Mouse (Mus musculus): Measurements from ENCODE around the gene Slc5a4b. TPM values are rescaled to one million over a fixed set of nuclear protein-coding genes. Genes with fewer than 3 reads are reported as not detected.

Gene Slc5a4b
- total RNA-seq, 2 experiments from 2014 or later = 0.09 TPM; not detected in 1

Small RNA genes lying within 50 kb of the gene (microRNA-seq; reads per million reads assigned to microRNA genes)
- 0 reads per million in 2 experiments for gene Mir6409

Other genes starting within 250 kb of the Slc5a4b start
- gene Derl3, start 217.5 kb downstream of the Slc5a4b start, total RNA-seq (2021) = 1 to 10 TPM; 2.0 to 2.1 TPM
- gene Smarcb1, start 189.3 kb downstream of the Slc5a4b start, total RNA-seq (2021) = 10 to 100 TPM; 80.6 to 84.5 TPM
- 100 to 1,000 TPM; 286 to 309 TPM for gene Chchd10, start 177.8 kb downstream of the Slc5a4b start, total RNA-seq (2021)
- 1 to 10 TPM; 2.3 to 3.3 TPM for gene Mmp11, start 174.5 kb downstream of the Slc5a4b start, total RNA-seq (2021)
- 1 to 10 TPM in 1 of 2 experiments, under 1 TPM in 1; 0.88 to 1.1 TPM for gene Gm867, start 170.3 kb downstream of the Slc5a4b start, total RNA-seq (2021)
- not detected for gene Vpreb3, start 167.9 kb downstream of the Slc5a4b start, total RNA-seq (2021)
- not detected for gene Gm5134, start 156.4 kb downstream of the Slc5a4b start, total RNA-seq (2021)
- gene Zfp280b, start 78.3 kb downstream of the Slc5a4b start, total RNA-seq (2021) = 10 to 100 TPM; 12.8 to 13.5 TPM
- not detected for gene Slc5a4a, start 36.5 kb upstream of the Slc5a4b start, total RNA-seq (2021)
- gene Prmt2, start 126.9 kb upstream of the Slc5a4b start, total RNA-seq (2021) = 10 to 100 TPM; 69.2 to 82.5 TPM
- 10 to 100 TPM; 97.2 to 99.4 TPM for gene S100b, start 142.9 kb upstream of the Slc5a4b start, total RNA-seq (2021)
- gene Dip2a, start 234.3 kb upstream of the Slc5a4b start, total RNA-seq (2021) = 10 to 100 TPM; 55.0 to 65.6 TPM